Mouse (Mus musculus) myocyte (in vitro differentiated cells): ENCODE measurements around the gene Eml1. TPM values are rescaled to one million over a fixed set of nuclear protein-coding genes. Genes with fewer than 3 reads are reported as not detected.
A peak's percentile ranks its signal among the peaks of the same experiment; 100 is the strongest.

ENCODE experiments used
- H3K27me3 ChIP-seq: one replicate; pipeline ENCODE4 v1.6.1; 2011; ENCODE audit not compliant: control insufficient read depth, insufficient read depth, insufficient read length
- H3K36me3 ChIP-seq: one replicate; pipeline ENCODE4 v1.6.1; 2011; ENCODE audit not compliant: control insufficient read depth, insufficient read depth
- H3K4me2 ChIP-seq: one replicate; pipeline ENCODE4 v1.6.1; 2011; ENCODE audit warnings: low read depth, control low read depth
- H3K4me3 ChIP-seq: one replicate; pipeline ENCODE4 v1.5.1; 2011; ENCODE audit warnings: mild to moderate bottlenecking, control low read depth, moderate library complexity
- H3K79me2 ChIP-seq: one replicate; pipeline ENCODE4 v1.6.1; 2011; ENCODE audit not compliant: control insufficient read depth, insufficient read depth
- H3ac ChIP-seq: one replicate; pipeline ENCODE4 v1.6.1; 2011; ENCODE audit not compliant: control insufficient read depth, insufficient read length
- CEBPB ChIP-seq: IDR thresholded peaks from 2 replicates; pipeline ENCODE4 v1.6.1; 2011; ENCODE audit warnings: mild to moderate bottlenecking, moderate library complexity; ENCODE audit not compliant: poor library complexity, insufficient read depth, severe bottlenecking
- E2F4 ChIP-seq: IDR thresholded peaks from one replicate; pipeline ENCODE4 v1.6.1; 2011; ENCODE audit warnings: mild to moderate bottlenecking, control low read depth, moderate library complexity; ENCODE audit not compliant: insufficient read depth
- MAX ChIP-seq: IDR thresholded peaks from one replicate; pipeline ENCODE4 v1.6.1; 2011; ENCODE audit warnings: low read depth, mild to moderate bottlenecking, control low read depth
- MYOD1 ChIP-seq, 3 experiments: IDR thresholded peaks; one replicate each; pipeline ENCODE4 v1.6.1; 2011; ENCODE audit warnings: control low read depth in 2 of 3, low read depth in 2 of 3, mild to moderate bottlenecking in 2 of 3, moderate library complexity in 1 of 3; ENCODE audit not compliant: insufficient read length in 2 of 3, control insufficient read depth in 1 of 3
- MYOG ChIP-seq, 3 experiments: IDR thresholded peaks; one replicate each; pipeline ENCODE4 v1.6.1; 2011; ENCODE audit warnings: control low read depth in 2 of 3, low read depth in 2 of 3, mild to moderate bottlenecking in 2 of 3; ENCODE audit not compliant: insufficient read length in 2 of 3, control insufficient read depth in 1 of 3, insufficient read depth in 1 of 3
- POLR2A ChIP-seq: IDR thresholded peaks from one replicate; pipeline ENCODE4 v1.6.1; 2011; ENCODE audit warnings: low read depth, mild to moderate bottlenecking, control low read depth, moderate library complexity; ENCODE audit not compliant: insufficient read length
- POLR2AphosphoS2 ChIP-seq: IDR thresholded peaks from one replicate; pipeline ENCODE4 v1.6.1; 2011; ENCODE audit warnings: low read depth, control low read depth; ENCODE audit not compliant: insufficient read length
- REST ChIP-seq: IDR thresholded peaks from one replicate; pipeline ENCODE4 v1.6.1; 2011; ENCODE audit warnings: mild to moderate bottlenecking, control low read depth, moderate library complexity; ENCODE audit not compliant: insufficient read depth, insufficient read length
- SRF ChIP-seq: IDR thresholded peaks from one replicate; pipeline ENCODE4 v1.6.1; 2011; ENCODE audit warnings: low read depth; ENCODE audit not compliant: control insufficient read depth, insufficient read length
- TCF12 ChIP-seq: IDR thresholded peaks from one replicate; pipeline ENCODE4 v1.6.1; 2011; ENCODE audit warnings: mild to moderate bottlenecking, control low read depth; ENCODE audit not compliant: poor library complexity, insufficient read depth, severe bottlenecking
- TCF3 ChIP-seq: IDR thresholded peaks from one replicate; pipeline ENCODE4 v1.6.1; 2011; ENCODE audit warnings: low read depth, control low read depth; ENCODE audit not compliant: insufficient read length
- USF1 ChIP-seq: IDR thresholded peaks from one replicate; pipeline ENCODE4 v1.6.1; 2011; ENCODE audit warnings: low read depth, mild to moderate bottlenecking, control low read depth, moderate library complexity
- polyA plus RNA-seq: library from polyadenylated mRNA; unstranded; fragments of >200 nt; fragmentation: generic; extraction: Trizol; gene quantifications from one replicate; pipeline ENCODE4 v1.2.1, GENCODE M21; 2012; ENCODE audit warnings: missing spikeins

Eml1 gene
- polyA plus RNA-seq, 1 experiment: 33.4 TPM

DNA sequence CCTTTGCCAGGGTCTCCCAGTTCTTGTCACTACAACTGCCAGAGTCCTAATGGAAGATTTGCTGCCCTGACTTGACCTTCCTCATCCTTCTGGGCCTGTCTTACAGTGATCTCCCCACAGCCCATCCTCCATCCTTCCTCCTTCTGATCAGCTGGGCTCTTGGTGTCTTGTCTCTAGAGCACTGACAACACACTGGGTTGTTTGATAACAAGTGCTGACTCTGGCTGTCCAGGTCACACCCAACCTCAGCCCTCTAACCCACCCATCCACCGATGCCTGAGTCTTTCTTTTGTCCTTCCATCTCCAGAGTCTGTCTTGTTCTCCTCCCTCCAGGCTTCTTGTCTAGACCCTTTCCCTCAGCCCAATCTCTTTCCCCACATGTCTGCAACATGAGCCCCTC, 50.7 kb downstream of the Eml1 start:
- H3K4me3 ChIP-seq: no peak overlapping the region
- no peak overlapping the region for H3ac ChIP-seq
- TF ChIP-seq MYOG (IDR thresholded peaks at IDR 0.05; ENCODE audit: control insufficient read depth in 1 of 3, insufficient read depth in 1 of 3, insufficient read length in 2 of 3, low read depth in 2 of 3) (no peak), POLR2A (no peak), MYOD1 (IDR thresholded peaks at IDR 0.05; ENCODE audit: control insufficient read depth in 1 of 3, insufficient read length in 2 of 3, low read depth in 2 of 3) (no peak), E2F4 (no peak), SRF (no peak), USF1 (no peak), TCF12 (no peak), REST (no peak), CEBPB (no peak), MAX (no peak), TCF3 (no peak), POLR2AphosphoS2 (no peak)
- H3K36me3 ChIP-seq: no peaks in the 10 kb centered on the region
- H3K27me3 ChIP-seq: no peaks in the 10 kb centered on the region
- no peak overlapping the region for H3K4me2 ChIP-seq
- peaks cover 29% of the 10 kb centered on the region for H3K79me2 ChIP-seq

DNA sequence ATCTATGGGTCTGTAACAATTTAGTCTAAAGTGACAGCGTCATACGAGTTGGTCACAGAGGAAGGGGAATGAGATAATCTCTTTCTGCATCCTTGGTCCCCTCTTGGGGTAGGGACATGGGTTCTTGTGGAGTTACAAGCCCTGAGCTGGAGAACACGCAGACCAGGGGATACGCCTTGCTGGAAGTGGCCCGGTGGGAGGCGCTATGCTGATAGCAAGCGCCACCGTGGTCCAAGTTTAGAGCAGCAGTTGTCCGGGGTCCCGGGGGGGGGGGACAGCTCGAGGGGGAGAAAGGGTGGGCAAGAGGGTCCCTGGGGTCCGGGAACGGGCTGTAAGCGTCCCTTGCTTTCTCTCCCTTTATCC, 51.7 kb downstream of the Eml1 start:
- Histone ChIP-seq H3K27me3 (no peaks in the 10 kb centered on the region), H3K36me3 (no peaks in the 10 kb centered on the region), H3ac (peak overlapping the region; percentile 57), H3K4me2 (peak overlapping the region; percentile 49), H3K4me3 (peak overlapping the region; percentile 43), H3K79me2 (peaks cover 37% of the 10 kb centered on the region)
- TF ChIP-seq E2F4 (no peak), MYOG (IDR thresholded peaks at IDR 0.05; ENCODE audit: control insufficient read depth in 1 of 3, insufficient read depth in 1 of 3, insufficient read length in 2 of 3, low read depth in 2 of 3) (no peak)

DNA sequence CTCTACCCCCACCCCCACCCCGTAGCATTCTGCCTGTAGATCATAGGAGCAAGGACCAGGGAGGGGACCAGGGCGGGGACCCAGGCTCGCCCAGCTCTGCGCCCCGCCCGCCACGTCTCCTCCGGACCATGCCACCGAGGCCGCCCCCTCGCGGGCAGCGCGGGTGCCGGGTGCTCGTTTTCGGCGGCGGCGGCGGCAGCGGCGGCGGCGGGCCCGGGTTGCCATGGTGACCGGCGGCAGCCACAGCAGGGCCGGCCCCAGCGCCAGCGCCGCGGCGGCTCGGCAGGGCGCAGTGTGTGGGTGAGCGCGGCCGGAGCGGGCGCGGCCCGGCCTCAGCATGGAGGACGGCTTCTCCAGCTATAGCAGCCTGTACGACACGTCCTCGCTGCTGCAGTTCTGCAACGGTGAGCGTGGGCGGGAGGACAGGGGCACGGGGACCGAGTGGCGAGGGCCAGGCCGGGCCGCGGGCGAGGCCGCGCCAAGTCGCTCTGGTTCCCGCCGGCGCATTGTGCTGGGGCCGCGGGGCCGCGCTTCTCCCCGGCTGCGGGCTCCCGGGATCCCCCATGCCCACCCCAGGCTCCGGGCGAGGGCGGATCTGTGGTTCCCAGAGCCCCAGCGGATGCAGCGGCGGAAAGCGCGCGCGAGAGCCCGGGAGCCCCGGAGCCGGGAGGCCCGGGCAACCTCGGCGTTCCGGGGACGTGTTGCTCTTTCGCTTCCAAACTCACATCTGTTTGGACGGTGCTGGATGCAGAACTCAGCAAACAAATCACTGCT, 52.3 kb downstream of the Eml1 start:
- Histone ChIP-seq H3K79me2 (peaks cover 43% of the 10 kb centered on the region), H3K36me3 (no peaks in the 10 kb centered on the region), H3K4me2 (peak overlapping the region; percentile 90), H3ac (peak overlapping the region; percentile 57), H3K27me3 (no peaks in the 10 kb centered on the region), H3K4me3 (peak overlapping the region; percentile 43)
- TF ChIP-seq POLR2A (peak; percentile 75), TCF12 (no peak), CEBPB (no peak), REST (no peak), USF1 (no peak), MAX (no peak), MYOG (IDR thresholded peaks at IDR 0.05; ENCODE audit: control insufficient read depth in 1 of 3, insufficient read depth in 1 of 3, insufficient read length in 2 of 3, low read depth in 2 of 3) (no peak), E2F4 (no peak), SRF (no peak), POLR2AphosphoS2 (peak; percentile 66), MYOD1 (IDR thresholded peaks at IDR 0.05; ENCODE audit: control insufficient read depth in 1 of 3, insufficient read length in 2 of 3, low read depth in 2 of 3) (no peak)

DNA sequence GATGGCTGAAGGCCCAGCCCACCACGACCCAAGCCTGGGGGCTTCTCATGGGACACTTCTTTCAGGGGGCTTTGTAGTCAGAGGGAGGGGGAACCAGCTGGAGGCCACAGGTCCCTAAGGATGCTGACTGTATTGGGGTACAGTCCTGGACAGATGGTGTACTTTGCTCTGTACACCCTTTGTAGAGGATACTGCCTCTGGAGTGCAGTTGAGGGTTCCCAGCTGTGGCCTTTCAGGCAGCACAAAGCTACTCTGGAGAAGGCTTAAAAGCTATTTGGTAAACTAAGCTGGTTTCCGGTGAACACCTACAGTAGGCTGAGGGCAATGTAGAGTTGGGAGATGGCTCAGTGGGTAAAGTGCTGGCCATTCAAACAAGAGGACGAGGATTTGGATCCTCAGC, 60.2 kb downstream of the Eml1 start:
- Histone ChIP-seq H3K4me3 (no peak overlapping the region), H3ac (no peak overlapping the region), H3K36me3 (no peaks in the 10 kb centered on the region), H3K27me3 (no peaks in the 10 kb centered on the region), H3K79me2 (peaks cover 72% of the 10 kb centered on the region), H3K4me2 (no peak overlapping the region)
- no peak for TF ChIP-seq E2F4
- TF ChIP-seq REST: no peak
- TF ChIP-seq CEBPB: no peak
- no peak for TF ChIP-seq MYOD1 (IDR thresholded peaks at IDR 0.05; ENCODE audit: control insufficient read depth in 1 of 3, insufficient read length in 2 of 3, low read depth in 2 of 3)

DNA sequence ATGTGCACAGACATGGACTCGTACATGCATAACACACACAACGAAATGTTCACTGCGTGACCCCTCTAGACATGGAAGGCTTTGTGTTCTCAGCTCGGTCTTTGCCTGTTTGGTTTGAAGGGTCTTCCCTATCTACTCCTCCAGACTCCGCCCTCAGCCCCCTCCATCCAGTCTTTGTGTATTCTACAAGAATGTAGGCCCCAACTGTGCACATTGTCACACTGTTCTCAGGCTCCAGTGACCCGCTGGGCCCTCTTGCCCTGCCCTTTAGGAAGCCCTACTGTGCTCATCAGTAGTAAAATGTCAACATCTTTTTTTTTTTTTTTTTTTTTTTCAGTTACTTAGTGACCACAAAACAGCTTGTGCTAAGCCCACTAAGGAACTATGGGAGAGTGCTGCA, 61.0 kb downstream of the Eml1 start:
- Histone ChIP-seq H3K36me3 (no peaks in the 10 kb centered on the region), H3K4me2 (no peak overlapping the region), H3K4me3 (no peak overlapping the region), H3ac (no peak overlapping the region), H3K79me2 (peaks cover 76% of the 10 kb centered on the region), H3K27me3 (no peaks in the 10 kb centered on the region)
- TF ChIP-seq E2F4: no peak
